Mouse (Mus musculus) lung, embryonic 16.5 days (tissue): ENCODE measurements around the gene Hyal3. TPM values are rescaled to one million over a fixed set of nuclear protein-coding genes. Genes with fewer than 3 reads are reported as not detected.

Experiments
- ATAC-seq: fragments of 200-750 bp; cut with Nextera tagmentation; 2 replicates; pipeline ENCODE4 v1.8.0; 2017; ENCODE audit warnings: low read depth, mild to moderate bottlenecking, moderate library complexity
- H3K27ac ChIP-seq: fragments of 300-500 bp; sonication (generic); 2 replicates; pipeline ENCODE4 v1.5.1; 2014; ENCODE audit warnings: mild to moderate bottlenecking, control low read depth, low read length
- H3K27me3 ChIP-seq: fragments of 300-500 bp; sonication (generic); 2 replicates; pipeline ENCODE4 v1.6.1; 2014; ENCODE audit warnings: low read depth, low read length, mixed read lengths; ENCODE audit not compliant: control insufficient read depth, insufficient read depth
- H3K36me3 ChIP-seq: fragments of 300-500 bp; sonication (generic); 2 replicates; pipeline ENCODE4 v1.6.1; 2014; ENCODE audit warnings: low read length; ENCODE audit not compliant: control insufficient read depth, insufficient read depth
- H3K4me1 ChIP-seq: fragments of 300-500 bp; sonication (generic); replicated peaks from 2 replicates; pipeline ENCODE4 v1.6.1; 2014; ENCODE audit warnings: low read length, mixed read lengths; ENCODE audit not compliant: control insufficient read depth, insufficient read depth
- H3K4me2 ChIP-seq: fragments of 300-500 bp; sonication (generic); 2 replicates; pipeline ENCODE4 v1.6.1; 2014; ENCODE audit warnings: low read depth, low read length, control low read depth
- H3K4me3 ChIP-seq: fragments of 300-500 bp; sonication (generic); 2 replicates; pipeline ENCODE4 v1.5.1; 2014; ENCODE audit warnings: mild to moderate bottlenecking, low read length, control low read depth
- H3K9ac ChIP-seq: fragments of 300-500 bp; sonication (generic); 2 replicates; pipeline ENCODE4 v1.6.1; 2014; ENCODE audit warnings: low read length, control low read depth
- H3K9me3 ChIP-seq: fragments of 300-500 bp; sonication (generic); 2 replicates; pipeline ENCODE4 v1.6.1; 2016; ENCODE audit warnings: low read length; ENCODE audit not compliant: control insufficient read depth
- WGBS: fragments of 180-500 bp; shearing (Covaris S2); extraction: QIAGEN DNeasy Blood & Tissue Kit; methylation state at CpG from one replicate; pipeline ENCODE4 v1.1.7; 2014; 5-methylcytosine and 5-hydroxymethylcytosine counted together
- polyA plus RNA-seq: library from polyadenylated mRNA; unstranded; fragments of >200 nt; fragmentation: Nextera tagmentation; extraction: Ambion mirVana; gene quantifications from 2 replicates; pipeline ENCODE4 v1.2.1, GENCODE M21; 2015

Gene Hyal3
- polyA plus RNA-seq, 1 experiment from 2014 or later: 1.6 TPM

- H3K4me3 ChIP-seq: no peak overlapping the region
- H3K4me1 ChIP-seq: peaks cover 35% of the 10 kb centered on the region
- no peak for ATAC-seq
- WGBS: 80% methylated on average over 5 of the region's 5 CpGs
- H3K27me3 ChIP-seq: no peaks in the 10 kb centered on the region
- no peak overlapping the region for H3K4me2 ChIP-seq
- H3K27ac ChIP-seq: no peak overlapping the region
- peaks cover 10% of the 10 kb centered on the region; the same call in 1 of the 2 replicates for H3K36me3 ChIP-seq
- no peak overlapping the region for H3K9ac ChIP-seq
- no peaks in the 10 kb centered on the region for H3K9me3 ChIP-seq
These were observed 32.7 kb upstream of the Hyal3 start for GRCm38 (mm10) chr9:107547957-107548356.

GRCm38 (mm10) chr9:107548820-107549219 is 31.8 kb upstream of the Hyal3 start:
- no peak for ATAC-seq
- Histone ChIP-seq H3K36me3 (peaks cover 10% of the 10 kb centered on the region; the same call in 1 of the 2 replicates), H3K9ac (no peak overlapping the region), H3K9me3 (no peaks in the 10 kb centered on the region), H3K4me3 (no peak overlapping the region), H3K27ac (no peak overlapping the region), H3K27me3 (no peaks in the 10 kb centered on the region), H3K4me1 (peaks cover 43% of the 10 kb centered on the region), H3K4me2 (no peak overlapping the region)
- WGBS: 82% methylated on average over 10 of the region's 10 CpGs

DNA sequence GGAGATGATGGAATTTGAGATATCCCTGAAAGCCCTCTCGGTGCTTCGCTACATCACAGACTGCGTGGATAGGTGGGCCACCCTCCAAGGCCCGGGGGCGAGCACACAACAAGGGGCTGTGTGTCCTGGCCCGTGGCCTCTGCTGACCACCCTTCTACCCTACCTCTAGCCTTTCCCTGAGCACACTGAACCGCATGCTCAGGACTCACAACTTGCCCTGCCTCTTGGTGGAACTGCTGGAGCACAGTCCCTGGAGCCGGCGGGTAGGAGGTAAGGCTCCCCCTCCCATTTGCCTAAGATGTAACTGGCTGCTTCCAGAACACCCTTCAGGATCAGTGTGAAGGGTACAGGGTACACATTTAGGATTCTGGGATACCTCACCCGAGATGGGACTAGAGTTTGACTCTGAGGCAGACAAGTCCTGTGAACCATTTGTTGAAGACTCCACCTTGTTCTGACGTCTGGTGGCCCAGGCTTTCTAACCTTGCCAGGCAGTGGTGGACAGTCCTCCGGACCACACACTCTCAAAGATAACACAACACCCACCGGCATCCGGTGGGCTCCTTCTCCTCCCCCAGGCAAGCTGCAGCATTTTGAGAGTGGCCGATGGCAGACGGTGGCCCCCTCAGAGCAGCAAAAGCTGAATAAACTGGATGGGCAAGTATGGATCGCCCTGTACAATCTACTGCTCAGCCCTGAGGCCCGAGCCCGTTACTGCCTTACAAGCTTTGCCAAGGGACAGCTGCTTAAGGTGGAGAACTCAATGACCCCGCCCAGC is 31.1 kb upstream of the Hyal3 start:
- WGBS: 73% methylated on average over 20 of the region's 20 CpGs
- no peaks in the 10 kb centered on the region for H3K27me3 ChIP-seq
- no peak overlapping the region for H3K4me2 ChIP-seq
- ATAC-seq: no peak
- H3K9ac ChIP-seq: no peak overlapping the region
- H3K9me3 ChIP-seq: no peaks in the 10 kb centered on the region
- no peak overlapping the region for H3K4me3 ChIP-seq
- peaks cover 4% of the 10 kb centered on the region; the same call in 1 of the 2 replicates for H3K36me3 ChIP-seq
- peaks cover 44% of the 10 kb centered on the region for H3K4me1 ChIP-seq
- no peak overlapping the region for H3K27ac ChIP-seq

DNA sequence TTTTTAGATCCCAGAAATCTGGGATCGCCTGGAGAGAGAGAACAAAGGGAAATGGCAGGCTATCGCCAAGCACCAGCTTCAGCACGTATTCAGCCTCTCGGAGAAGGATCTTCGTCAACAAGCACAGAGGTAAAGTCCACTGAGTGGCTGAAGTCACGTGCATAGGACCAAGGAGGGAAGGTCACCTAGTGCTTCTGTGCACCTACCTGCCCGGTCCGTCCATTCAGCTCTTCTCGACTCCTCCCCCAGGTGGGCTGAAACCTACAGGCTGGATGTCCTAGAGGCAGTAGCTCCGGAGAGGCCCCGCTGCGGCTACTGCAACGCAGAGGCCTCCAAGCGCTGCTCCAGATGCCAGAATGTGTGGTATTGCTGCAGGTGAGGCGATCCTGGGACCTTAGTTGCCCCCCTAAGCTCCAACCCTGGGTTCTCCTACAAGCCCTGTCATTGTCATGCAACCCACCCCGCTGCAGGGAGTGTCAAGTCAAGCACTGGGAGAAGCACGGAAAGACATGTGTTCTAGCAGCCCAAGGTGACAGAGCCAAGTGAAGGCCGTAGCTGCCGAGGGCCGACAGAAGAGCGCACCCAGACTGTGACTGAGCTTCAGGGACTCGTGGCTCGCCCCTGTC is 30.0 kb upstream of the Hyal3 start:
- H3K4me3 ChIP-seq: peak overlapping the region; percentile 54
- 29% methylated on average over 23 of the region's 23 CpGs for WGBS
- H3K9ac ChIP-seq: peak overlapping the region; percentile 73
- H3K4me1 ChIP-seq: peaks cover 45% of the 10 kb centered on the region
- no peaks in the 10 kb centered on the region for H3K27me3 ChIP-seq
- H3K27ac ChIP-seq: peak overlapping the region; percentile 18; the same call in 1 of the 2 replicates
- no peaks in the 10 kb centered on the region for H3K9me3 ChIP-seq
- H3K4me2 ChIP-seq: peak overlapping the region; percentile 91
- ATAC-seq: no peak
- no peaks in the 10 kb centered on the region for H3K36me3 ChIP-seq

DNA sequence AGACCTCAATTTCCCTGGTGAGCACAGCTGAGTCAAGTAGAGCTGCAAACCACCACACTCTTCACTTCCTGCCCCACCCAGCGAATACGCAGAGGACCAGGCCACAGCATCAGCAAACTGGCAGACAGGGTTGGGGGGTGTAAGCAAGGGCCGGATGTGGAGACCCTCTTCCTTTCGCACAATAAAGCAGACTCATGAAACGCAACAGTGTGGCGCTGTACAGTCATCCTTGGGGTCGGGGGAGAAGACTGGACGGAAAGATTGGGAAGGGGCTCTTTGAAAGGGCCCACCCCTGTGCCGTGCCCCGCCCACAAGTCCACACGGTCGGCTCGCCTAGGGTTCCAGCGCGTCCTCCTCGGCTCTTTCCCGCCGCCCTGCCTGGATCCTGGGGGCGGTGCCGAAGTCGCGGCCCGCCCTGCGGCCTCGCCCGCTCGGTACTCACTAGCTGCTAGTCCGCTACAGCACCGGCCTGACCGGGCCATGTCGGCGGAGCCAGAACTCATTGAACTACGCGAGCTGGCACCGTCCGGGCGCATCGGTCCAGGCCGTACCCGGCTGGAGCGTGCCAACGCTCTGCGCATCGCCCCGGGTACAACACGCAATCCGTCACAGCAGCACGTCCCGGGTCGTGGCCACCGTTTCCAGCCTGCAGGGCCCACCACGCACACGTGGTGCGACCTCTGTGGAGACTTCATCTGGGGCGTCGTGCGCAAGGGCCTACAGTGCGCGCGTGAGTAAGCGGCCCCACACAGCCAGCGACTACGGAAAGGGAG is 29.3 kb upstream of the Hyal3 start, which contains the start of gene Rassf1:
Gene Rassf1, plus strand, starts transcription at position 439 of the 773 bp plus-strand sequence.
- Histone ChIP-seq H3K4me2 (peak within 1 kb of the TSS; percentile 91), H3K9me3 (no peaks in the 10 kb centered on the region), H3K9ac (peak within 1 kb of the TSS; percentile 73), H3K36me3 (no peaks in the 10 kb centered on the region), H3K4me1 (peaks cover 52% of the 10 kb centered on the region), H3K27me3 (no peaks in the 10 kb centered on the region), H3K4me3 (peak within 1 kb of the TSS; percentile 54), H3K27ac (peak within 1 kb of the TSS; percentile 77)
- ATAC-seq: peak; percentile 56
- WGBS: 1% methylated on average over 54 of the region's 63 CpGs

- H3K9me3 ChIP-seq: no peaks in the 10 kb centered on the region
- H3K4me3 ChIP-seq: peak overlapping the region; percentile 54
- no peaks in the 10 kb centered on the region for H3K36me3 ChIP-seq
- H3K27ac ChIP-seq: peak overlapping the region; percentile 77
- H3K4me1 ChIP-seq: peaks cover 52% of the 10 kb centered on the region
- H3K4me2 ChIP-seq: peak overlapping the region; percentile 91
- no peaks in the 10 kb centered on the region for H3K27me3 ChIP-seq
- 7% methylated on average over 8 of the region's 8 CpGs for WGBS
- H3K9ac ChIP-seq: peak overlapping the region; percentile 73
- no peak for ATAC-seq
These were observed 28.7 kb upstream of the Hyal3 start for GRCm38 (mm10) chr9:107551890-107552355.

DNA sequence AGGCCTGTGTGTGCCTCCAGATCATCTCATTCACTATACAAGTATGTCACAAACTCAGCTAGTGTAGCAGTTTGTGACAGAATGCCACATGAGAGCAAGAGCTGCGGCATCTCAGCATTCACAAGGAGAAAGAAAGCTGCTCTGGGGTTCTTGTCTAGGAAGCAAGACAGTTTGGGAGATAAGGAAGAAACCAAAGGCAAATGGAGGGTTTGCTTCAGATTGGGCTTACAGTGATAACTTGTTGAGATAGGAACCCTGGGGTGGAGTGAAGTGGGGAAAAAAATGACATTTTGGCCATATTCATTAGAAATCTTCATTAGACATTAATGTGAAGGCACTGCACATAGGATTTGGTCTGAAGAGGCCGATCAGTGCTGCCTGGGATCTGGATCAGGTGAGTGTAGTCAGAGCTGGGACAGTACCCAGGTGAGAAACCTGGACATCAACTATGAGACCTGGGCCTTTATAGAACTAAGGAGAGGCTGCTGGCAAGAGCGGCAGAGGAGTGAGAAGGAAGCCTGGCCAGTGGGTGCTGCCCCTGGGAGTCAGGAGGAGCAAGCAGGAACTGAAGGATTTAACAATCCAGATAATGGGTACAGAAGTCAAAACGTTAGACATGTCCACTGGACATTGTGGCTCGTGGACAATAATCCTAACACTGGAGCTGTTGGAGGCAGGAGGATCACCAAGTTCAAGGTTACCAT is 27.8 kb upstream of the Hyal3 start:
- no peak for ATAC-seq
- peaks cover 5% of the 10 kb centered on the region for H3K36me3 ChIP-seq
- H3K27me3 ChIP-seq: no peaks in the 10 kb centered on the region
- peak overlapping the region; percentile 14; the same call in 1 of the 2 replicates for H3K9ac ChIP-seq
- H3K4me1 ChIP-seq: peaks cover 46% of the 10 kb centered on the region
- H3K9me3 ChIP-seq: no peaks in the 10 kb centered on the region
- peak overlapping the region; percentile 83 for H3K4me3 ChIP-seq
- H3K27ac ChIP-seq: peak overlapping the region; percentile 92
- peak overlapping the region; percentile 91 for H3K4me2 ChIP-seq
- WGBS: 73% methylated on average over 5 of the region's 5 CpGs

DNA sequence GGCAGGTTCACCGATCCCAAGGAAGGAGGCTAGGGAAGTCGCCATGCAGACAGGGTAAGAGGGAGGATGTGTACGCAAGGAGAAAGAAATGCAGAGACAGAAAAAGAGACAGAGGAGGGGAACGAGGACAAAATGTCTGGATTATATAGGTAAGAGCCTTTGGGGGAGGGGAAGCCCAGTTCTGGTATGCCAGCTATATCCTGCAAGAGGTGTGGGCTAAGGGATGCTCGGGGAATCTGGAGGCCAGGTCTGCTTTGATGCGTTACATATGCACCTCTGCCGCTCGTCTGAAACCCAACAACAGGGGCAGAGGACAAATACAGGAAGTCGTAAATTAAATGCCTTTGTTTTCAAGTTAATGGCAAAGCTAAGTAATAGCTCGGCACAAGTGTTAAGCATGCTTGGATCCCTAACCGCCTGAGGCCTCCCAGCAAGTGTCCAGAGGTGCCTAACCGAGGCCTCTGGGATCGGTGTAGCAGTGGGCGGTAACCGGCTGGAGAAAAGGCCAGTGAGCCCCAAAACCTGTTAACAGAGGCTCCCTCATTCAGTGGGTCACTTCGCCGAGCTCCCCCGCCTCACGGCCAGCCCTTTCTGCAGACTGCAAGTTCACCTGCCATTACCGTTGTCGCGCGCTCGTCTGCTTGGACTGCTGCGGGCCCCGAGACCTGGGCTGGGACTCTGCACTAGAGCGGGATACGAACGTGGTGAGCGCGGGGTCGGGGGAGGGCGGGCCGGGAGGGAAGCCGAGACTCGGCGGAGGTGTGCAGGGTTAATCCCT is 26.9 kb upstream of the Hyal3 start:
- Histone ChIP-seq H3K9ac (peak overlapping the region; percentile 78), H3K4me3 (peak overlapping the region; percentile 83), H3K36me3 (peaks cover 12% of the 10 kb centered on the region), H3K4me2 (peak overlapping the region; percentile 91), H3K9me3 (no peaks in the 10 kb centered on the region), H3K27me3 (no peaks in the 10 kb centered on the region), H3K27ac (peak overlapping the region; percentile 92), H3K4me1 (peaks cover 46% of the 10 kb centered on the region)
- WGBS: 5% methylated on average over 37 of the region's 37 CpGs
- peak; percentile 32 for ATAC-seq
